ENCODE assay signal across 8 mouse cellular contexts in the genomic region with DNA sequence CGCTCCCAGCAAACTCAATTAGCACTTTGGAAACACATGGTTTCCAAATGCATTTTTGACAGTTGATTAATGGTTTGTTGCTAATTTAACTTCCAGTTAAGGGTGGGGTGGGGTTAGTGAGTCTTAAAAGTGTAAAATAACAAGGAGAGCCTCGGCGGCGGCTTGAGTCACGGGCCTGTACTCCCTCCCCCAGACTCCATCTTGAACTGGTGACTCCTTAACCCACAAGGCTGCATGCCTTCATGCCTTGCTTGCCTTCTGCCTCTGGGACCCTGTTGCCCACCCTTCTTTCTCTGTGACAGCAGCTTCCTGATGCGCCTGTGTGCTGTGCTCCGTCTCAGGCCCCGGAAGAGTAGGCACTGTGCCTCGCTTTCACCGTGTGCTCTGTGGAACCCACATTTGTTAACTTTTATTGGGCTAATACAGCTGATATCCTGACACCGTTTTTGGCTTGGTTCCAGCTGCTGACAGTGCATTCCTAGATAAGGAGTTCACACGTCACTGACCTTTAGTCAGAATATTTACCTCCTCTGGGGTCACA. TPM values are rescaled to one million over a fixed set of nuclear protein-coding genes. Genes with fewer than 3 reads are reported as not detected.
DNase-seq lines count a peak whose midpoint lies in the region; ATAC-seq and TF ChIP-seq lines count a peak whose summit lies in the region.

No protein-coding gene starts in this region.

- 38% methylated on average over 12 of the region's 12 CpGs for WGBS in hindbrain, embryonic 13.5 days
- WGBS in hindbrain, embryonic 11.5 days = 52% methylated on average over 12 of the region's 12 CpGs
- 36% methylated on average over 12 of the region's 12 CpGs for WGBS in hindbrain, postnatal 0 days
- 72% methylated on average over 12 of the region's 12 CpGs for WGBS in midbrain, postnatal 0 days
- 46% methylated on average over 12 of the region's 12 CpGs for WGBS in thymus, adult 2 months

- H3K4me2 ChIP-seq in hindbrain, embryonic 13.5 days = no peak overlapping the region
- H3K4me2 ChIP-seq in hindbrain, embryonic 11.5 days (replicated peaks; ENCODE audit: low read depth, low read length) = no peak overlapping the region
- H3K4me2 ChIP-seq in hindbrain, postnatal 0 days (ENCODE audit: low read depth, low read length) = no peak overlapping the region
- no peak overlapping the region for H3K4me2 ChIP-seq in midbrain, postnatal 0 days (ENCODE audit: low read depth, low read length, poor library complexity, severe bottlenecking)

- no peaks in the 10 kb centered on the region for H3K9me3 ChIP-seq in hindbrain, embryonic 13.5 days
- no peaks in the 10 kb centered on the region for H3K9me3 ChIP-seq in hindbrain, embryonic 11.5 days (ENCODE audit: control insufficient read depth, low read length)
- H3K9me3 ChIP-seq in hindbrain, postnatal 0 days (ENCODE audit: low read length) = no peaks in the 10 kb centered on the region
- no peaks in the 10 kb centered on the region for H3K9me3 ChIP-seq in midbrain, postnatal 0 days (ENCODE audit: low read length)

- DNase-seq in hindbrain, embryonic 11.5 days (ENCODE audit: low spot score) = no peak
- peak; percentile 41 for DNase-seq in c-Kit-negative CD71-positive TER-119-positive erythroid progenitor cells, embryonic 14.5 days (ENCODE audit: low read depth, low spot score)
- DNase-seq in hindbrain, postnatal 0 days (ENCODE audit: low spot score) = peak; percentile 42
- no peak for DNase-seq in midbrain, postnatal 0 days (ENCODE audit: low spot score)
- DNase-seq in heart, postnatal 4 days = no peak
- no peak for DNase-seq in thymus, adult 2 months

- no peak for TF ChIP-seq POLR2A in thymus, adult 2 months (IDR thresholded peaks at IDR 0.05; ENCODE audit: control insufficient read depth, extremely low read depth, insufficient read depth, low read length, poor library complexity)

- H3K27ac ChIP-seq in hindbrain, embryonic 13.5 days = peak overlapping the region; percentile 80
- H3K27ac ChIP-seq in hindbrain, embryonic 11.5 days (ENCODE audit: low read depth, low read length) = no peak overlapping the region; the same call in 1 of the 2 replicates
- peak overlapping the region; percentile 51 for H3K27ac ChIP-seq in hindbrain, postnatal 0 days
- peak overlapping the region; percentile 51 for H3K27ac ChIP-seq in midbrain, postnatal 0 days (ENCODE audit: low read depth, low read length)
- H3K27ac ChIP-seq in thymus, adult 2 months (ENCODE audit: control insufficient read depth, insufficient read depth, low read length) = no peak overlapping the region

- H3K36me3 ChIP-seq in hindbrain, embryonic 13.5 days = no peaks in the 10 kb centered on the region
- no peaks in the 10 kb centered on the region for H3K36me3 ChIP-seq in hindbrain, embryonic 11.5 days (ENCODE audit: control insufficient read depth, insufficient read depth, low read length)
- no peaks in the 10 kb centered on the region for H3K36me3 ChIP-seq in hindbrain, postnatal 0 days (ENCODE audit: insufficient read depth, low read length)
- no peaks in the 10 kb centered on the region for H3K36me3 ChIP-seq in midbrain, postnatal 0 days (ENCODE audit: insufficient read depth, low read length)
- H3K36me3 ChIP-seq in thymus, adult 2 months (ENCODE audit: control insufficient read depth, insufficient read depth, low read length) = no peaks in the 10 kb centered on the region

- peak; percentile 57 for ATAC-seq in hindbrain, embryonic 13.5 days (ENCODE audit: low FRiP score)
- no peak for ATAC-seq in hindbrain, embryonic 11.5 days (ENCODE audit: low FRiP score)
- ATAC-seq in hindbrain, postnatal 0 days = no peak
- ATAC-seq in midbrain, postnatal 0 days (ENCODE audit: low FRiP score) = no peak
- no peak for ATAC-seq in inflammation-experienced regulatory T-cells, adult 6 months

- no peak overlapping the region for H3K9ac ChIP-seq in hindbrain, embryonic 13.5 days
- H3K9ac ChIP-seq in hindbrain, embryonic 11.5 days (ENCODE audit: low read depth, low read length) = no peak overlapping the region
- H3K9ac ChIP-seq in hindbrain, postnatal 0 days (replicated peaks; ENCODE audit: low read length) = no peak overlapping the region
- no peak overlapping the region for H3K9ac ChIP-seq in midbrain, postnatal 0 days (replicated peaks; ENCODE audit: low read length, poor library complexity, severe bottlenecking)

- no peak for TF ChIP-seq CTCF in hindbrain, postnatal 0 days (IDR thresholded peaks at IDR 0.05; ENCODE audit: low read depth)
- TF ChIP-seq CTCF in midbrain, postnatal 0 days (IDR thresholded peaks at IDR 0.05) = no peak
- no peak for TF ChIP-seq CTCF in thymus, adult 2 months (IDR thresholded peaks at IDR 0.05; ENCODE audit: borderline replicate concordance, control insufficient read depth, extremely low read depth, insufficient read depth, low read length, poor library complexity)

- H3K4me1 ChIP-seq in hindbrain, embryonic 13.5 days (replicated peaks) = peaks cover 96% of the 10 kb centered on the region
- peaks cover 13% of the 10 kb centered on the region for H3K4me1 ChIP-seq in hindbrain, embryonic 11.5 days (replicated peaks; ENCODE audit: control insufficient read depth, insufficient read depth, low read length)
- H3K4me1 ChIP-seq in hindbrain, postnatal 0 days (ENCODE audit: insufficient read depth, low read length) = peaks cover 56% of the 10 kb centered on the region
- H3K4me1 ChIP-seq in midbrain, postnatal 0 days (ENCODE audit: insufficient read depth, low read length) = peaks cover 35% of the 10 kb centered on the region; the same call in 1 of the 2 replicates
- H3K4me1 ChIP-seq in thymus, adult 2 months (replicated peaks; ENCODE audit: control insufficient read depth, insufficient read depth, low read length) = peaks cover 38% of the 10 kb centered on the region

- H3K4me3 ChIP-seq in hindbrain, embryonic 13.5 days = no peak overlapping the region
- H3K4me3 ChIP-seq in hindbrain, embryonic 11.5 days (ENCODE audit: low read depth, low read length) = no peak overlapping the region
- H3K4me3 ChIP-seq in hindbrain, postnatal 0 days (ENCODE audit: low read length) = no peak overlapping the region
- H3K4me3 ChIP-seq in midbrain, postnatal 0 days (ENCODE audit: low read depth, low read length) = no peak overlapping the region
- H3K4me3 ChIP-seq in thymus, adult 2 months (ENCODE audit: control insufficient read depth, insufficient read depth, low read length) = no peak overlapping the region

- H3K27me3 ChIP-seq in hindbrain, embryonic 13.5 days = no peaks in the 10 kb centered on the region
- H3K27me3 ChIP-seq in hindbrain, embryonic 11.5 days (ENCODE audit: control insufficient read depth, insufficient read depth, low read length) = no peaks in the 10 kb centered on the region
- H3K27me3 ChIP-seq in hindbrain, postnatal 0 days (ENCODE audit: insufficient read depth, low read length) = no peaks in the 10 kb centered on the region
- H3K27me3 ChIP-seq in midbrain, postnatal 0 days (ENCODE audit: insufficient read depth, low read length) = no peaks in the 10 kb centered on the region
- H3K27me3 ChIP-seq in thymus, adult 2 months (ENCODE audit: control insufficient read depth, insufficient read depth, low read length) = no peaks in the 10 kb centered on the region

RNA-seq across cellular contexts. Expression of a gene that starts 40.6 kb away (rescaled TPM):
- 17.3 and 19.5 TPM in 2 replicates for polyA plus RNA-seq in hindbrain, embryonic 13.5 days (2015; fragmentation: Nextera tagmentation; extraction: Ambion mirVana)
- 12.1 and 12.2 TPM in 2 replicates for polyA plus RNA-seq in hindbrain, embryonic 11.5 days (2014; fragmentation: Nextera tagmentation; extraction: Ambion mirVana)
- 92.3 and 100 TPM in 2 replicates for total RNA-seq in hindbrain, postnatal 0 days (2014; rRNA removed)
- 23.7 and 23.9 TPM in 2 replicates for polyA plus RNA-seq in hindbrain, postnatal 0 days (2015; fragmentation: Nextera tagmentation; extraction: Ambion mirVana)
- total RNA-seq in midbrain, postnatal 0 days (2014; rRNA removed) = 83.2 and 85.7 TPM in 2 replicates
- polyA plus RNA-seq in midbrain, postnatal 0 days (2015; fragmentation: Nextera tagmentation; extraction: Ambion mirVana) = 18.1 and 23.0 TPM in 2 replicates
- 10 to 100 TPM; 16.0 to 35.6 (median 29.9) TPM for polyA plus RNA-seq in inflammation-experienced regulatory T-cells, adult 6 months (2017; shearing (Covaris generic))
- 10 to 100 TPM; 24.7 to 27.2 TPM for total RNA-seq in heart, postnatal 4 days (2021)
- 32.5 and 34.0 TPM in 2 replicates for polyA plus RNA-seq in thymus, adult 2 months (2012; rRNA removed)

Comparison
In these comparisons a context has a peak if more than half of its experiments do, and no peak if none do; other contexts are left out.
1. H3K27ac ChIP-seq: peak in hindbrain, embryonic 13.5 days (single experiment), hindbrain, postnatal 0 days (single experiment) and midbrain, postnatal 0 days (single experiment); none in hindbrain, embryonic 11.5 days (single experiment) and thymus, adult 2 months (single experiment).
2. DNase-seq: peak in c-Kit-negative CD71-positive TER-119-positive erythroid progenitor cells, embryonic 14.5 days (single experiment) and hindbrain, postnatal 0 days (single experiment); none in hindbrain, embryonic 11.5 days (single experiment), midbrain, postnatal 0 days (single experiment), heart, postnatal 4 days (single experiment) and thymus, adult 2 months (single experiment).